Mouse (Mus musculus) liver, embryonic 14.5 days (tissue): ENCODE results near the gene Bsn. TPM values are rescaled to one million over a fixed set of nuclear protein-coding genes. Genes with fewer than 3 reads are reported as not detected.

ENCODE experiments used
- ATAC-seq: fragments of 200-750 bp; cut with Nextera tagmentation; 2 replicates; pipeline ENCODE4 v1.8.0; 2017; ENCODE audit warnings: moderate number of reproducible peaks, mild to moderate bottlenecking, moderate library complexity; ENCODE audit not compliant: insufficient read depth
- DNase-seq, 3 experiments: peaks; one replicate each; pipeline ENCODE4 v3.0.0-alpha.2; 2012 to 2013; ENCODE audit warnings: low read depth in 3 of 3, low spot score in 3 of 3
- H3K27ac ChIP-seq: fragments of 300-500 bp; sonication (generic); 2 replicates; pipeline ENCODE4 v1.5.1; 2014; ENCODE audit warnings: moderate library complexity, mild to moderate bottlenecking, control low read depth, inconsistent platforms
- H3K27me3 ChIP-seq: fragments of 300-500 bp; sonication (generic); 2 replicates; pipeline ENCODE4 v1.6.1; 2014; ENCODE audit warnings: mild to moderate bottlenecking, low read length, moderate library complexity; ENCODE audit not compliant: control insufficient read depth, insufficient read depth
- H3K36me3 ChIP-seq: fragments of 300-500 bp; sonication (generic); replicated peaks from 2 replicates; pipeline ENCODE4 v1.6.1; 2014; ENCODE audit warnings: low read depth; ENCODE audit not compliant: control insufficient read depth, insufficient read depth
- H3K4me1 ChIP-seq, 2 experiments: fragments of 200-500 bp in 1 of 2; fragments of 300-500 bp in 1 of 2; sonication (generic) in 1 of 2; replicated peaks; 2 replicates each; pipeline ENCODE4 v1.6.1; 2012 to 2014; ENCODE audit warnings: antibody characterized with exemption in 1 of 2, inconsistent platforms in 1 of 2, low read length in 1 of 2; ENCODE audit not compliant: control insufficient read depth in 2 of 2, insufficient read depth in 2 of 2
- H3K4me2 ChIP-seq: fragments of 300-500 bp; sonication (generic); 2 replicates; pipeline ENCODE4 v1.6.1; 2014; ENCODE audit warnings: low read depth, mild to moderate bottlenecking, control low read depth, moderate library complexity
- H3K4me3 ChIP-seq, 2 experiments: fragments of 200-500 bp in 1 of 2; fragments of 300-500 bp in 1 of 2; sonication (generic) in 1 of 2; 2 replicates each; pipeline ENCODE4 v1.5.1; 2012 to 2014; ENCODE audit warnings: low read depth in 2 of 2, low read length in 2 of 2, mild to moderate bottlenecking in 2 of 2, control low read depth in 1 of 2, inconsistent platforms in 1 of 2, moderate library complexity in 1 of 2; ENCODE audit not compliant: insufficient read depth in 1 of 2
- H3K9ac ChIP-seq: fragments of 300-500 bp; sonication (generic); replicated peaks from 2 replicates; pipeline ENCODE4 v1.6.1; 2014; ENCODE audit warnings: mild to moderate bottlenecking, control low read depth, moderate library complexity
- H3K9me3 ChIP-seq: fragments of 300-500 bp; sonication (generic); 2 replicates; pipeline ENCODE4 v1.6.1; 2016; ENCODE audit warnings: low read length, mixed read lengths; ENCODE audit not compliant: control insufficient read depth
- CTCF ChIP-seq: IDR thresholded peaks from 2 replicates; pipeline ENCODE4 v1.5.1; 2016; ENCODE audit warnings: antibody characterized with exemption, low read depth, control low read depth
- EP300 ChIP-seq: IDR thresholded peaks from 2 replicates; pipeline ENCODE4 v1.6.1; 2016; ENCODE audit warnings: antibody characterized with exemption, low read depth
- WGBS: fragments of 180-500 bp; shearing (Covaris S2); extraction: QIAGEN DNeasy Blood & Tissue Kit; methylation state at CpG from one replicate; pipeline ENCODE4 v1.1.7; 2014; ENCODE audit not compliant: insufficient replicate concordance; 5-methylcytosine and 5-hydroxymethylcytosine counted together
- polyA plus RNA-seq, 2 experiments: library from polyadenylated mRNA; depleted of rRNA in 1 of 2; stranded (reverse) in 1 of 2; unstranded in 1 of 2; fragments of >200 nt; fragmentation: Nextera tagmentation in 1 of 2; extraction: Ambion mirVana in 1 of 2; gene quantifications; 2 replicates each; pipeline versions ENCODE4 v1.2.1 to v1.2.3; 2012 to 2014

The Bsn gene
- polyA plus RNA-seq, 2 experiments, result 0.86 to 1.1 TPM

- H3K9ac ChIP-seq, result no peak overlapping the region
- H3K27me3 ChIP-seq, result no peaks in the 10 kb centered on the region
- H3K9me3 ChIP-seq, result no peaks in the 10 kb centered on the region
- H3K4me3 ChIP-seq, result no peak overlapping the region
- H3K4me1 ChIP-seq, result no peaks in the 10 kb centered on the region
- TF ChIP-seq EP300 (no peak), CTCF (no peak)
- DNase-seq (no peak), ATAC-seq (no peak)
- 34% methylated on average over 4 of the region's 4 CpGs for WGBS
- H3K4me2 ChIP-seq, result no peak overlapping the region
- no peak overlapping the region for H3K27ac ChIP-seq
- no peaks in the 10 kb centered on the region for H3K36me3 ChIP-seq
Observed at GRCm38 (mm10) chr9:108146451-108146850, 43.7 kb downstream of the Bsn start.

GRCm38 (mm10) chr9:108145740-108146139 is 44.4 kb downstream of the Bsn start:
- 55% methylated on average over 6 of the region's 6 CpGs for WGBS
- H3K4me3 ChIP-seq, result no peak overlapping the region
- H3K36me3 ChIP-seq, result no peaks in the 10 kb centered on the region
- TF ChIP-seq EP300 (no peak), CTCF (no peak)
- no peaks in the 10 kb centered on the region for H3K27me3 ChIP-seq
- no peaks in the 10 kb centered on the region for H3K9me3 ChIP-seq
- ATAC-seq (no peak), DNase-seq (no peak)
- no peak overlapping the region for H3K27ac ChIP-seq
- no peak overlapping the region for H3K9ac ChIP-seq
- no peak overlapping the region for H3K4me2 ChIP-seq
- H3K4me1 ChIP-seq, result no peaks in the 10 kb centered on the region

- 53% methylated on average over 17 of the region's 17 CpGs for WGBS
- DNase-seq, result no peak
- TF ChIP-seq CTCF (no peak), EP300 (no peak)
Observed at GRCm38 (mm10) chr9:108144371-108145270, 45.6 kb downstream of the Bsn start.

GRCm38 (mm10) chr9:108143470-108143869 is 46.7 kb downstream of the Bsn start:
- H3K4me2 ChIP-seq, result no peak overlapping the region
- no peaks in the 10 kb centered on the region for H3K9me3 ChIP-seq
- TF ChIP-seq EP300, result no peak
- TF ChIP-seq CTCF, result no peak
- no peak overlapping the region for H3K4me3 ChIP-seq
- DNase-seq, result no peak
- no peaks in the 10 kb centered on the region for H3K4me1 ChIP-seq
- 62% methylated on average over 2 of the region's 2 CpGs for WGBS
- no peak overlapping the region for H3K27ac ChIP-seq
- H3K36me3 ChIP-seq, result no peaks in the 10 kb centered on the region
- no peak for ATAC-seq
- H3K9ac ChIP-seq, result no peak overlapping the region
- no peaks in the 10 kb centered on the region for H3K27me3 ChIP-seq

More at GRCm38 (mm10) chr9:108144371-108145270, 45.6 kb downstream of the Bsn start:
- no peaks in the 10 kb centered on the region for H3K4me1 ChIP-seq
- no peak overlapping the region for H3K4me2 ChIP-seq
- no peaks in the 10 kb centered on the region for H3K36me3 ChIP-seq
- no peak for ATAC-seq
- no peak overlapping the region for H3K9ac ChIP-seq
- no peaks in the 10 kb centered on the region for H3K27me3 ChIP-seq
- no peak overlapping the region for H3K4me3 ChIP-seq
- no peak overlapping the region for H3K27ac ChIP-seq
- no peaks in the 10 kb centered on the region for H3K9me3 ChIP-seq

- no peaks in the 10 kb centered on the region for H3K4me1 ChIP-seq
- no peak for DNase-seq
- no peak overlapping the region for H3K27ac ChIP-seq
Observed at GRCm38 (mm10) chr9:108141387-108141786, 48.8 kb downstream of the Bsn start.

More at GRCm38 (mm10) chr9:108141387-108141786, 48.8 kb downstream of the Bsn start:
- WGBS, result 72% methylated on average over 10 of the region's 10 CpGs
- H3K36me3 ChIP-seq, result no peaks in the 10 kb centered on the region
- H3K4me2 ChIP-seq, result no peak overlapping the region
- no peak overlapping the region for H3K4me3 ChIP-seq
- no peaks in the 10 kb centered on the region for H3K27me3 ChIP-seq
- H3K9ac ChIP-seq, result no peak overlapping the region
- no peak for ATAC-seq
- no peak for TF ChIP-seq EP300
- TF ChIP-seq CTCF, result no peak
- H3K9me3 ChIP-seq, result no peaks in the 10 kb centered on the region
